Mouse (Mus musculus): Measurements from ENCODE around the gene Dhx9.
"Not testable (repeated sequence)": the region's sequence is repeated elsewhere in the genome, so short reads cannot be mapped to it uniquely, and the experiment has no call there.

Gene Dhx9

GRCm38 (mm10) chr1:153416271-153416832, 71.1 kb downstream of the Dhx9 start:
- DNase-seq (ENCODE audit: low read depth) = not testable (repeated sequence)

GRCm38 (mm10) chr1:153415742-153416141, 71.7 kb downstream of the Dhx9 start:
- not testable (repeated sequence) for DNase-seq (ENCODE audit: low read depth)

- DNase-seq (ENCODE audit: low read depth) = no peak
These were observed 72.5 kb downstream of the Dhx9 start for GRCm38 (mm10) chr1:153414962-153415361.

- not testable (repeated sequence) for DNase-seq (ENCODE audit: low read depth)
These were observed 73.2 kb downstream of the Dhx9 start for GRCm38 (mm10) chr1:153414114-153414723.

- not testable (repeated sequence) for DNase-seq (ENCODE audit: low read depth)
These were observed 74.0 kb downstream of the Dhx9 start for GRCm38 (mm10) chr1:153413397-153414020.

GRCm38 (mm10) chr1:153412663-153413396, 74.6 kb downstream of the Dhx9 start:
- DNase-seq (ENCODE audit: low read depth) = not testable (repeated sequence)

GRCm38 (mm10) chr1:153411723-153412122, 75.7 kb downstream of the Dhx9 start:
- no peak for DNase-seq (ENCODE audit: low read depth)

- not testable (repeated sequence) for DNase-seq (ENCODE audit: low read depth)
These were observed 76.5 kb downstream of the Dhx9 start for GRCm38 (mm10) chr1:153410915-153411314.

GRCm38 (mm10) chr1:153408296-153408695, 79.2 kb downstream of the Dhx9 start:
- DNase-seq (ENCODE audit: low read depth) = not testable (repeated sequence)

GRCm38 (mm10) chr1:153407641-153408040, 79.8 kb downstream of the Dhx9 start:
- not testable (repeated sequence) for DNase-seq (ENCODE audit: low read depth)

All from c-Kit-positive CD71-positive TER-119-negative erythroid progenitor cells, embryonic 14.5 days (primary cell).